Mouse (Mus musculus): ENCODE measurements around the gene Scamp3. TPM values are rescaled to one million over a fixed set of nuclear protein-coding genes. Genes with fewer than 3 reads are reported as not detected.
A peak's percentile ranks its signal among the peaks of the same experiment; 100 is the strongest.

Scamp3 gene
- total and polyA plus RNA-seq, 2 experiments: 9.1 to 120 TPM

GRCm38 (mm10) chr3:89147101-89147978 lies 29.9 kb upstream of the Scamp3 start:
- H3K79me2 ChIP-seq (ENCODE audit: control insufficient read depth, insufficient read depth, low read length): no peaks in the 10 kb centered on the region
- H3K4me1 ChIP-seq (ENCODE audit: control insufficient read depth, insufficient read depth, low read length): 0 out of 2 replicates have a peak, but pooled peaks cover 1% of the 10 kb centered on the region
- 11% methylated on average over 26 of the region's 26 CpGs for WGBS
- H3K9ac ChIP-seq (ENCODE audit: low read depth, low read length): no peak overlapping the region; the same call in 1 of the 2 replicates
- H3K27ac ChIP-seq (replicated peaks; ENCODE audit: insufficient read depth, low read depth, low read length): peak overlapping the region; percentile 9; the same call in 1 of the 2 replicates
- H3K36me3 ChIP-seq (ENCODE audit: control insufficient read depth, insufficient read depth, low read length): peaks cover 26% of the 10 kb centered on the region
- H3K27me3 ChIP-seq (ENCODE audit: control insufficient read depth, insufficient read depth, low read length): no peaks in the 10 kb centered on the region
- H3K4me3 ChIP-seq (ENCODE audit: insufficient read depth, low read depth, low read length): no peak overlapping the region
- TF ChIP-seq CTCF (IDR thresholded peaks at IDR 0.05; ENCODE audit: low read depth, low read length): peak; percentile 41
- no peak for TF ChIP-seq POLR2A (IDR thresholded peaks at IDR 0.05; ENCODE audit: extremely low read depth, insufficient read depth, low read length)
- peak; percentile 72 for DNase-seq (ENCODE audit: extremely low read depth, low read depth, low spot score)

DNA sequence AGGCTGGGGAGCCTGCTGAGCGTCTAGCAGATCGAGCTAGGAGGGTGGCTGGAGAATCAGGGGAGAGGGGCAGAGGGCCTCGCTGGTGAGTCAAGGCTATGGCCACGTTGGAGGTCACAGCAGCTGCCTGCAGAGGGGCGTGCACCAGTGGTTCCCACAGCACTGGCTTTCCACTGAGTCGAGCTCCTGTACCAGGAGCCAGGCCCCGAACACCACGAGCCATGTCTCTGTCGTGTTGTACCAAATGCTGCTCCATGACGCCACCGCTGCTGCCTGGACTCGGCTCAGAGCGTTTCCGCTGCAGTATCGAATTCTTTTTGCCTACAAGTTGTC lies 29.3 kb upstream of the Scamp3 start:
- Histone ChIP-seq H3K36me3 (ENCODE audit: control insufficient read depth, insufficient read depth, low read length) (peaks cover 24% of the 10 kb centered on the region), H3K27me3 (ENCODE audit: control insufficient read depth, insufficient read depth, low read length) (no peaks in the 10 kb centered on the region), H3K4me1 (ENCODE audit: control insufficient read depth, insufficient read depth, low read length) (no peaks in the 10 kb centered on the region), H3K4me3 (ENCODE audit: insufficient read depth, low read depth, low read length) (no peak overlapping the region), H3K79me2 (ENCODE audit: control insufficient read depth, insufficient read depth, low read length) (no peaks in the 10 kb centered on the region), H3K9ac (ENCODE audit: low read depth, low read length) (peak overlapping the region; percentile 13; the same call in 1 of the 2 replicates), H3K27ac (replicated peaks; ENCODE audit: insufficient read depth, low read depth, low read length) (peak overlapping the region; percentile 9; the same call in 1 of the 2 replicates)
- 1% methylated on average over 15 of the region's 15 CpGs for WGBS
- DNase-seq (ENCODE audit: extremely low read depth, low read depth, low spot score): no peak
- TF ChIP-seq POLR2A (IDR thresholded peaks at IDR 0.05; ENCODE audit: extremely low read depth, insufficient read depth, low read length) (peak; percentile 26; the same call in 1 of the 2 replicates), CTCF (IDR thresholded peaks at IDR 0.05; ENCODE audit: low read depth, low read length) (no peak)

GRCm38 (mm10) chr3:89148567-89148966 lies 28.7 kb upstream of the Scamp3 start:
- H3K9ac ChIP-seq (ENCODE audit: low read depth, low read length): no peak overlapping the region
- H3K27me3 ChIP-seq (ENCODE audit: control insufficient read depth, insufficient read depth, low read length): no peaks in the 10 kb centered on the region
- DNase-seq (ENCODE audit: extremely low read depth, low read depth, low spot score): peak; percentile 48
- peaks cover 19% of the 10 kb centered on the region for H3K36me3 ChIP-seq (ENCODE audit: control insufficient read depth, insufficient read depth, low read length)
- H3K4me1 ChIP-seq (ENCODE audit: control insufficient read depth, insufficient read depth, low read length): no peaks in the 10 kb centered on the region
- no peak overlapping the region for H3K4me3 ChIP-seq (ENCODE audit: insufficient read depth, low read depth, low read length)
- no peak overlapping the region for H3K27ac ChIP-seq (replicated peaks; ENCODE audit: insufficient read depth, low read depth, low read length)
- H3K79me2 ChIP-seq (ENCODE audit: control insufficient read depth, insufficient read depth, low read length): no peaks in the 10 kb centered on the region
- 66% methylated on average over 14 of the region's 14 CpGs for WGBS
- TF ChIP-seq POLR2A (IDR thresholded peaks at IDR 0.05; ENCODE audit: extremely low read depth, insufficient read depth, low read length) (0 out of 2 replicates have a peak, but pooled peaks have one; percentile 35), CTCF (IDR thresholded peaks at IDR 0.05; ENCODE audit: low read depth, low read length) (no peak)

DNA sequence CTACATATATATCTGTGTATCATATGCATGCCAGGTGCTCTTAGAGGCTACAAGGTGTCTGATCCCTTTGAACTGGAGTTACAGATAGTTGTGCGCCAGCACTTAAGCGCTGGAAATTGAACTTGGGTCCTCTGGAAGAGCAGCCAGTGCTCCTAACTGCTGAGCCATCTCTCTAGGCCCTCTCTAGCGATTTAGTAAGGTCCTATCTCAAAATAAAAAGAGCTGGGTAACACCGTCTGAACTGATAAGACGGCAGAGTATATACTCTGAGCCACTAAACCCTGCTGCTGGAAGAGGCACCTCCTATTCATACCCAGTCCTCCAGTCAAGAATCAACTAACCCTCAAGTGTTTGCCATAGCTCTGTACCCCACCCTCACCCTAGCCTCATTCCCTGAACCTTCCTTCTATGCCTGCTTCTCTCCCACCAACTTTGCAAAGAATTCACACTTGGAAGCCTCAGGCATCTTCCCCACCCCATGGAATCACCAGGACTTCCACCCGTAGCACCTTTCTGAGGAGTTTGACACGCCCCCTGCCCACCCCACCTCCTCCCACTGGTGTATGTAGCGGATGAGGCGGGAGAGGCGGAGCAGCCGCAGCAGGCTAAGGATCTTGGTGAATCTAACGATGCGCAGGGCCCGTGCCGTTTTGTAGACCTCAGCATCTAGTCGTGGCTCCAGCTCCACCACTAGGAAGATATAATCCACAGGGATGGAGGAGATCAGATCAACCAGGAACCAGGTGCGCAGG lies 25.0 kb upstream of the Scamp3 start:
- H3K79me2 ChIP-seq (ENCODE audit: control insufficient read depth, insufficient read depth, low read length): no peaks in the 10 kb centered on the region
- TF ChIP-seq CTCF (IDR thresholded peaks at IDR 0.05; ENCODE audit: low read depth, low read length): no peak
- TF ChIP-seq POLR2A (IDR thresholded peaks at IDR 0.05; ENCODE audit: extremely low read depth, insufficient read depth, low read length): no peak
- WGBS: 62% methylated on average over 17 of the region's 17 CpGs
- no peak overlapping the region for H3K27ac ChIP-seq (replicated peaks; ENCODE audit: insufficient read depth, low read depth, low read length)
- no peaks in the 10 kb centered on the region for H3K27me3 ChIP-seq (ENCODE audit: control insufficient read depth, insufficient read depth, low read length)
- H3K9ac ChIP-seq (ENCODE audit: low read depth, low read length): no peak overlapping the region
- no peaks in the 10 kb centered on the region for H3K36me3 ChIP-seq (ENCODE audit: control insufficient read depth, insufficient read depth, low read length)
- no peaks in the 10 kb centered on the region for H3K4me1 ChIP-seq (ENCODE audit: control insufficient read depth, insufficient read depth, low read length)
- DNase-seq (ENCODE audit: extremely low read depth, low read depth, low spot score): no peak
- no peak overlapping the region for H3K4me3 ChIP-seq (ENCODE audit: insufficient read depth, low read depth, low read length)

DNA sequence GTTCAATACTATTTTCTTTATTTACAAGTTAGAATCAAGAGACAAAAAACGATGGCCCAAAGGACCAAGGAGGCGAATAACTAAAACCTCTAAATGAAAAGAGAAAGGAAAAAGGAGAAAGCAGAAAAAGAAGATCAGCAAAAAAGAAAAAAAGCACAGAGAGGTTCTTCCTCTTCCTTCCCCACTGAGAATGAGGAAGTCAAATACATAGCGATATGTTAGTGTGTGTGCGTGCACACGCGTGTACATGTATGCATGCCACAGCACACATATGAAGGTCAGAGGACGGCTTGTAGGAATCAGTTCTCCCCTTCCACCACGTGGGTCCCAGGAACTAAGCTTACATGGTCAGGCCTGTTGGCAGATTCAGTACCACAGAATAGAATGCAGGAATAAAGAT lies 20.3 kb upstream of the Scamp3 start:
- Histone ChIP-seq H3K4me1 (ENCODE audit: control insufficient read depth, insufficient read depth, low read length) (no peaks in the 10 kb centered on the region; the same call in 1 of the 2 replicates), H3K27me3 (ENCODE audit: control insufficient read depth, insufficient read depth, low read length) (no peaks in the 10 kb centered on the region), H3K9ac (ENCODE audit: low read depth, low read length) (no peak overlapping the region), H3K36me3 (ENCODE audit: control insufficient read depth, insufficient read depth, low read length) (no peaks in the 10 kb centered on the region), H3K4me3 (ENCODE audit: insufficient read depth, low read depth, low read length) (no peak overlapping the region), H3K79me2 (ENCODE audit: control insufficient read depth, insufficient read depth, low read length) (no peaks in the 10 kb centered on the region), H3K27ac (replicated peaks; ENCODE audit: insufficient read depth, low read depth, low read length) (no peak overlapping the region)
- 84% methylated on average over 8 of the region's 8 CpGs for WGBS
- no peak for DNase-seq (ENCODE audit: extremely low read depth, low read depth, low spot score)
- TF ChIP-seq CTCF (IDR thresholded peaks at IDR 0.05; ENCODE audit: low read depth, low read length): no peak
- TF ChIP-seq POLR2A (IDR thresholded peaks at IDR 0.05; ENCODE audit: extremely low read depth, insufficient read depth, low read length): no peak

Measured in liver, adult 2 months (tissue).